Mouse (Mus musculus): Measurements from ENCODE around the gene Hlf.

The Hlf gene

GRCm38 (mm10) chr11:90370789-90371291 is 19.9 kb downstream of the Hlf start:
- DNase-seq (ENCODE audit: low spot score in 2 of 2), result no peak

GRCm38 (mm10) chr11:90370367-90370766 is 20.3 kb downstream of the Hlf start:
- DNase-seq (ENCODE audit: low spot score in 2 of 2), result no peak

GRCm38 (mm10) chr11:90369605-90370004 is 21.1 kb downstream of the Hlf start:
- DNase-seq (ENCODE audit: low spot score in 2 of 2), result no peak

GRCm38 (mm10) chr11:90369115-90369514 is 21.6 kb downstream of the Hlf start:
- DNase-seq (ENCODE audit: low spot score in 2 of 2), result no peak

- DNase-seq (ENCODE audit: low spot score in 2 of 2), result no peak
Observed at GRCm38 (mm10) chr11:90367894-90368860, 22.5 kb downstream of the Hlf start.

- DNase-seq (ENCODE audit: low spot score in 2 of 2), result no peak
Observed at GRCm38 (mm10) chr11:90364865-90365264, 25.8 kb downstream of the Hlf start.

GRCm38 (mm10) chr11:90363821-90364497 is 26.7 kb downstream of the Hlf start:
- no peak for DNase-seq (ENCODE audit: low spot score in 2 of 2)

GRCm38 (mm10) chr11:90363406-90363805 is 27.3 kb downstream of the Hlf start:
- no peak for DNase-seq (ENCODE audit: low spot score in 2 of 2)

- DNase-seq (ENCODE audit: low spot score in 2 of 2), result no peak
Observed at GRCm38 (mm10) chr11:90360536-90360935, 30.2 kb downstream of the Hlf start.

GRCm38 (mm10) chr11:90358063-90358462 is 32.6 kb downstream of the Hlf start:
- DNase-seq (ENCODE audit: low spot score in 2 of 2), result no peak

- no peak for DNase-seq (ENCODE audit: low spot score in 2 of 2)
Observed at GRCm38 (mm10) chr11:90357371-90357770, 33.3 kb downstream of the Hlf start.

- DNase-seq (ENCODE audit: low spot score in 2 of 2), result no peak
Observed at GRCm38 (mm10) chr11:90356495-90357304, 34.0 kb downstream of the Hlf start.

- no peak for DNase-seq (ENCODE audit: low spot score in 2 of 2)
Observed at GRCm38 (mm10) chr11:90356036-90356435, 34.7 kb downstream of the Hlf start.

GRCm38 (mm10) chr11:90355270-90355681 is 35.4 kb downstream of the Hlf start:
- DNase-seq (ENCODE audit: low spot score in 2 of 2), result no peak

- DNase-seq (ENCODE audit: low spot score in 2 of 2), result no peak
Observed at GRCm38 (mm10) chr11:90352696-90353095, 38.0 kb downstream of the Hlf start.

- no peak for DNase-seq (ENCODE audit: low spot score in 2 of 2)
Observed at GRCm38 (mm10) chr11:90350153-90350512, 40.6 kb downstream of the Hlf start.

- no peak for DNase-seq (ENCODE audit: low spot score in 2 of 2)
Observed at GRCm38 (mm10) chr11:90349486-90350152, 41.1 kb downstream of the Hlf start.

GRCm38 (mm10) chr11:90347667-90348459 is 42.8 kb downstream of the Hlf start:
- no peak for DNase-seq (ENCODE audit: low spot score in 2 of 2)

- no peak for DNase-seq (ENCODE audit: low spot score in 2 of 2)
Observed at GRCm38 (mm10) chr11:90345746-90346145, 44.9 kb downstream of the Hlf start.

GRCm38 (mm10) chr11:90342858-90343257 is 47.8 kb downstream of the Hlf start:
- no peak for DNase-seq (ENCODE audit: low spot score in 2 of 2)
